Mouse (Mus musculus) urinary bladder, postnatal 25 days (tissue): ENCODE measurements at regions not wholly inside any gene's neighbourhood (a gene's known extent, or its start where the extent isn't known, plus 50 kb on each side); places are given as distances from the start of the nearest gene placed in this dataset.

Source experiments
- DNase-seq: peaks from one replicate; pipeline ENCODE4 v3.0.0; 2022; ENCODE audit warnings: low spot score

DNA sequence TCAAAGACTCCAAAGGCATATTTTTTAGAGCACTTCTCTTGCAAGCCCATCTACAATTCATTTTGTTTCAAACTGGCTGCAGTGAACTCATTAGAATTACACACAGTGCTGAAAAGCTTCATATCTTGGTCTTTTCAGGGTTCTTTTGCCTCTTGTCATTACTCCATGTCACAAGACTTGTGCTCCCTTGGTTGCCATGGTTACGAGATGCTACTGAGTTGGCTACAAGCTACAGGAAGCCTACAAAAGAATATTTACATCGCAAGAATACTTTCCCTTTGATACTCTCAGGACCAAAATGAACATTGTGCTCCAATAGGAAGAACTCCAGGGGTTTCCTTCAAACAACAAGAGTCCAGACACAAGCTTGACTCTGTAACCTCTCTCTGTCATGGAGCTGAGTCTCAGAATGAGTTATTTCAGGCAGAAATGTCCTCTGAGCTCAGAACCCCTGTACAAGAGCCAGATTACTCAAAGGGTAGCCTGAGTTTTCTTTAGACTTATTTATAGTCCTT is 545.2 kb upstream of the Adamts9 start:
- no peak for DNase-seq

DNA sequence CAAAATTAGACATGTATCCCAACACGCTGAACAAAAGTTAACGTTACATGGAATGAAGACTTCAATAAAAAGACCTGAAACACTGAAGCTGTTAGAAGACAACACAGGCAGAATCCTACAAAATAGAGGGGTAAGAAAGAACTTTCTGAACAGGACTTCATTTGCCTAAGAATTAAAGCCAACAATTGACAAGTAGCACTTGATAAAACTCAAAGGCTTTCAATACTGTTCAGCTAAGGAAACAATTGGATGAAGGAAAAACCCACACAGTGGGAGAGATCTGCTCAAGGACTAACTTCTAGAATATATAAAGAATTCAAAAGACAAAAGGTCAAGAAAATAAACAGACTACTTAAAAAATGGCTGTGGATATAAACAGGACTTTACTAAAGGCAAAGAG is 535.2 kb upstream of the Adamts9 start:
- DNase-seq, result no peak

DNA sequence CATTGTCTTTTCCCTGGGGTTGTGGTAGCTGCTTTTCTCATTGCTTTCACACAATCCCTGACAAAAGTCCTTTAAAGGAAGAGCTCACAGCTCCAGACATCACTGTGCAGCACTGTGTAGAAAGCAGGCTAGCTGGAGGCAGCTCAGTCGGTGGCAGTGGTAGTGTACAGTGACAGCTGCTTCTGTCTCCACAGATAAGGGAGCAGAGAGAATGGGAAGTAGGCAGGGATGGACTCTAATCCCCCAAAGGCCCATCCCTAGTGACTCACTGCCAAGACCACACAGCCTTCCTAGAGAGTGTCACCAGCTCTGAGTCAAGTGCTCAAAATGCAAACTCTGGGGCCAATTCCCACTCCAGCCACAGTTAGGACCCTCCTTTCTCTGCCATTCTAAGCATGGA is 531.7 kb upstream of the Adamts9 start:
- DNase-seq, result no peak

DNA sequence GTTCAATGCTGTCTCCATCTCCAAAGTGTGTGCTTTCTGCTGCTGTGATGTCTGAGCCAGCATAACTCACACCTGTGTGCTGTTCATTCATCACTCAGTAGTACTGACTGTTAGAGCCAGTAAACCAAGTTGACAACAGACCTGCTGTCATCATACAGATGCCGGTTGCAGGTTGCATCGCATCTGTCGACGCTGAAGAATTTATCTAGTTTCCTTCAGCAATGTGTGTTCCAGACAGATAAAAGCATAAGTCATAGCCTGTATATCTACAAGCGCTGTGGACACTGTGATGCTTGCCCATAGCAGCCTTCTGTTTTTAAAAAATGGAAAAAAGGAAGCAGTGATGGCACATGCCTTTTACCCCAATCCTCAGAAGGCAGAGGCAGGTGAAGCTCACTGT is 524.6 kb upstream of the Adamts9 start:
- no peak for DNase-seq

DNA sequence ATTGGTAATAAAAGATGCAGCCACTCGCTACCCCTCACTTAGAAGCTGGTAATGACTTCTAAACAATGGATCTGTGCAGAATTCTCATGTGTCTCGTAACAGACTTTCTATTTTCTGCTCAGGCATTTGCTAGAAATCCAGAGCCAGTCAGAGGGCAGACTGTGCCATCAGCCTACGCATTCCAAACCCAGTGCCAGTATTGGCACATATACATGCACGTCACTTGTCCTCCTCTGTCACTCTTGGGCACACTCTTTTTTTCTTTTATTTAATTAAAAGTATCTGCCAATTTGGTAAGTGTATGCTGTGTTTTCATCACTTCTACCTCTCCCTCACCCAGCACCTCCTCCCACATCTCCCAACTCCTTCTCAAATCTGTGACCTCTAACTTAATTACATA is 519.6 kb upstream of the Adamts9 start:
- no peak for DNase-seq

DNA sequence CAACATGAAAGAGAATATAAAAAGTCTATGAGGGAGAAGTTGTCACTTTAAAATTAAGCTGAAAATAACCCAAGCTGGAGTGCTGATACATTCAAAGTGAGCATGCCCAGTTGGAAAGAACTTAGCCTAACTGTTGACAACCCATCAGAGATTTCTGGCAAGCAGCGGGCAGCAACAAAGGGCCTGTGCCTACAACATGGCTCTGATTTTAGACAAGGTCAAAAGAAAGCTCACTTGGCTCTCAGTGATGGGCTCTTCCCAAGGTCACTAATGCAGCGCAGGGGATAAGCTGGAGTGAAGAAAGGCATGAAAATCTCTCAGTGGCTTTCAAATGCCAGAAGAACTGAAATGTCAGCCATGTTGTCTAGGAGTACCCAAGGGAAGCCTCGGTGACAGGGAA is 518.1 kb upstream of the Adamts9 start:
- no peak for DNase-seq

DNA sequence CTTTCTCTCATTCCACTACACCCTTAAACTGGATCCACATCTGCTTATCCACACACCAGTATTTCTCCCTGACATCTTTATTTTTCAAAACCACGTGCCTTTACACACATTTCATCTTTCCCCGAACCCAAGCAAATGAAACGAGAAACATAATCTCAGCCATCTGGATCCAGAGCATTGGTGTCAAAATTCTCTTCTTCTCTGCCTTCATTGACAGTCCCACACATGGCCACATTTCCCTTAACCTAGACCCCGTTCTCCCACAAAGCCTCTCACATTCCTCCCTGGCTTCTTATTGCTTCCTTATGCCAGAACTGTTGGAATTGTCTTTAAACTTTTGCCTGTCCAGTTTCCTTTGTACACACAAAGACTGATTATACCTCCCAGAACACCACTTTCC is 514.3 kb upstream of the Adamts9 start:
- no peak for DNase-seq

DNA sequence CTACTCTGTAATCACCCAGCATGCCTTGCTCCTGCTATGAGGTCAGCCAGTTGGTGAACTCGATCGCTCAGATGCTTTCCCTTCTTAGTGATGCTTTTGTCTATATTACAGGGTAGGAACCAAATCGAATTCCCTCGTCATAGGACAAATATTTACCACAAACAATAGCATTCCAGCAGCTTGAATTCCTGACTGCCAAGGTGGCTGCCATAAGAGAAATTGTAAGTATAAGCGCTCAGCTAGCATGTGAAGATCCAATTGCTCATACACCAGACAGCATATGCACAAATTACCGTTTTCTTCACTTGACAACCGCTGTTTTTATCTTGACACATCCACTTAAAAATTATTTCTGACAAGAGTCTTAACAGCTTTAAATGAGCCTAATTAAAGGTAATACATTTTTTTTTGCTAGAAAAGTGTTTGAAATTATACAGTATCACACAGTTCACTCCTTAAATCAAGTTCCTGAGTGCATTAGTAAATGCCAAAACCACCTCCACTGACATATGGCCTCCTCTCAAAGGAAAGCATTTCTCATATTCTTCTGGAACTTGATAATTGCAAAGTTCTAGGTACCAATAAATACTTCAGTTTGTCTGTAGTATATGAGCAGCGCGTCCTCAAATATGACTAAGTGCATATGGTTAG is 513.2 kb upstream of the Adamts9 start:
- DNase-seq, result no peak

DNA sequence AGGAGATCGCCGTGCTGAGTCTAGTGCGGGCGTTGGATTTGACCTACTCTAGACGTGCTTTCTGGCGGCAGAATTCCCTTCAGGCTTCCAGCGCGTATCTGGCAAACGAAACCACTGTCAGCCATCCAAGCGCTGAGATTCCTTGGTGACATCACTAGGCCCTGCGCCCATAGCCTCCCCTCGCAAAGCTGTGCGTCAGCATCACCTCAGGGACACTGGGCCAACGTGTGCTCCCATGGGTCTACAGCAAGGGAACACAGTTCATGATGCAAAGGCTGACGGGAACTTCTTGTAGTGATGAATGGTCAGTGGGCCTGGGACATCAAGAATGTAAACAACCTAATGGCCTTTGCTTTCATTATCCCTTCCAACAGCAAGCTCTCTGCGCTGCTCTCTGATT is 502.3 kb upstream of the Adamts9 start:
- peak; percentile 40 for DNase-seq

DNA sequence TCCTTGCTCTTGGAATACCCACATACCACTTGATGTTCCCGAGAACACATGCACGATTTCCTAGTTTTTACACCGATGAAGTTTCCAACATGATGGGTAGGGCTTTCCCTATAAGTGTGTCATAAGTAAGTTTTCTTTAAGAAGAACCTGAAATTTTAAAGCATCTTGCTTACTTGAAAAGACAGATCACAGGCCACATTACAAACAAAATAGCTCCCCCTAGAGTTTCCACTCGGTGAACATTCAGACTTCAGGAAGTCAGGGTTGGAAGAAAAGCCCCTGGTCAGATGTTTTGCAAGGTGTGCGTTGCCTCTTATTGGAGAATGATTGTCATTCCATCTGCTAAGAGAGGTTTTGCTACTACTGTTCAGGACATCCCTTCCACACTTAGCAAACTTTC is 501.8 kb upstream of the Adamts9 start:
- DNase-seq, result peak; percentile 4

DNA sequence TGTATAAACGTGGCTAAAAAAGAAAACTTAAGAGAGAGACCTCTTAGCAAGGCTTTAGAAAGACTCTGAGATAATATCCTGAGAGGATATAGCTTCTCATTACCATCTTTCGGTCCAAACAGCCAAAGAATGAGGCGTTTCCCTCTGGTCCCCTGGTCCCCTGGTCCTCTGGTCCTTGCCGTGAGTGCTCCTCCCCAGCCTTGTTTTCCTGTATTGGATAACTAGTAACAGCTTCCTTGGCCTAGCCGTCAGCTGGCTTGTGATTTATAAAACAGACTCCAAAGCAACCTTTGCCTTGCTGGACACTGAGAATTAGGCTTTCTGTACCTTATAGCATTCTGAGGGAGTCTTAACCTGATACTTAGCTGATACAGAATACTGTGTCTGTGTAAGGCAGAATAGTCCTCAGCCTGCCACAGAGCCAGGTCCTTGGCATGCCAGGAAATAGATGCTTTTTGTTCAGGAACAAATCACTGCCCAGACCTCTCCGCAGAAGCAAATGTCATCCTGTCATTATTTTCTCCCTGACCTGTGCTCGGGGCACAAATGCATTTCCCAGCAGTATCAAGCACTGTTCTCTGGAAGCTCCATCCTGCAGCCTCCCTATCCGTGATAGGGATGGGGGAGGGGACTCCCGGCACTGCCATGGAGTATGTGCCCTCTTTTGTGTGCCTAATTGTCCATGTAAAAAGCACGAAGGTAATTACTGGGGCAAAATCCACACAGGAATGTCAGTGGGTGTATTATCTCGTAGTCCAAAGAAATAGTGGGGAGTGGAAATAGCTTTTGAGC is 500.7 kb upstream of the Adamts9 start:
- no peak for DNase-seq

DNA sequence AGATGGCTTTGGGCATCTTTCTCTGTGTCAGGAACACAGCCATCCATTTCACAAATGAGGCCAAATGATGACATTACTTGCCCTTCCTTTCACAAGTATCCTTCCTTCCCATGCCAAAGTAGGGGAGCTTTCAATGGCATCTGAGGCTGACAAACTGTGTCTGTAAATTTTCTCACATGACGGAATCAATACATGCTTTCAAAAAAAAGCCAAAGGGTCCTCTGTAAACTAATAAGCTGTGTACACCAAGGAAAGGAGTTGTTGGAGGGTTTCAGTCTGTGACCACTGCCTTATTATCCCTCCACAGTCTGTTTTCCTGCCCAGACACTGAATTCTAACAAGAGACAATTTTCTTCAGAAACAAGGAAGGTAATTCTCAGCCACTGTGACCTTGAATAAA is 490.2 kb upstream of the Adamts9 start:
- no peak for DNase-seq

DNA sequence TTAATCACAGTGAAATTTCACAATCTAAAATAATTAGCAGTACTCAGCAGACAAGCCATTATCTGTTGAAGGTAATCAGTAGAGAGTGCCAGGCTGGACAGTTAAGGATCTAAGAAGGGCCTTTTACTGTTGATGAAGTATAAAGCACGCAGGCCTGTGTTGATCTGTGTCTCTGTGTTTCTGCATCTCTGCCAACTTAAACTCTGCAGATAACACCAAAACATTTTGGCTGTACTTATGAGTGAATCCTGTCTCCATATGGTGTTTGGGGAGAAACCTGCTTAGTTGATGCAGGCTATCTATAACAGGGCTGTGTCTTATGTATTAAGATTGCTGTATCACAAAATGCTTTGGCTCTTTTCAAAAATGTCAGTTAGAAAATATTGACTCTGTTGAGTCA is 482.8 kb upstream of the Adamts9 start:
- no peak for DNase-seq

DNA sequence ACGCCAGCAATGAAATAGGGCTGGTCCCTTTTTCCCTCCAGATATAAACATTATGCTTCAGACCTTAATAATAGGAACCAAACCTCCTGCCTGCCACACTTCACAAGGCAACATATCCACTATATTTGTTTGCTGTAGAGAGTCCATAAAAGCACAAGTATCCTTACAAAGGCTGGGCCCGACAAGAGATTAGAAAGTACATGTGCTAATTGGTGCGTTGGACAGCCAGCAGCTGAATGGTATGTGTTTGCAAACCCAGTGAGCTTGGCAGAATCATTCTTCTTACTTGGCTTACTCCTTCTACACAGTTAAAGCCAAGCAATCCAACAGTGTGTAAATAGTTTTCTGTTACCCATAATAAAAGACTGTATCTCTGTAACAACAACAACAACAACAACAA is 479.6 kb upstream of the Adamts9 start:
- DNase-seq, result no peak

DNA sequence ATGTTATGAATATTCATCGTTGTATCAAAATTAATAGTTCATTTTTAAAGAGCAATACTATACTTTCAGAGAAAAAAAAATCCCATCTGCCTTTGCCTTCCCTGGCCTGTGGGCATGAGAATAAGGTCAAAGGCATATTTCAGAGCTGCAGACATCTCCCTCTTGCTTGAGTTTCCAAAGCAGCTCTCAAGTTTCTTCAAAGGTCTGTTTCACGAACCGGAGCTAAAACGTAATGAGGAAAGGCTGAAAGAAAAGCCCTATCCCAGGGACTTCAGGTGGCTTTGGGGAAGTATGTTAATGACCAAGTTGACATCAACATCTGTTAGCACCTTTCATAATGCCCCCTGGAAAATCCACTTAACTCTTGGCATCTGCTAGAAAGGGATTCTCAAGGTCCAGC is 479.0 kb upstream of the Adamts9 start:
- DNase-seq, result no peak

DNA sequence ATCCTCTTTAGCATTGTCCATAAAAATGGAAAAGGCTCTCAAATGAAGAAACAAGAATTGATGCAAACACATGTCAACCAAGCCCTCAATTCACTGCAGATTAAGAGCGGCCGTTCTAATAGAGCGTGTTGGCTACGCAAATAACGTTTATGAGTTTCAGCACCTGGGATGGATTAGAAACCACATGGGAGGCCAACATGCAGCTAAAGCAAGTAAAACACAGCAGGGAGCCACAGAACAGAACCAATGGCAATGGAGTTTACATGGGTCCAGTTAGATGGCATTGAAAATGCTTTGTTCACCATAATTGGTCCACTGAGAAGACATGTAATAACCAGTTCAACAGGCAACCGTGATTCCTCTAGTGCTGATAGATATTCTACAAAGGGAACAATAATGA is 474.3 kb upstream of the Adamts9 start:
- no peak for DNase-seq

DNA sequence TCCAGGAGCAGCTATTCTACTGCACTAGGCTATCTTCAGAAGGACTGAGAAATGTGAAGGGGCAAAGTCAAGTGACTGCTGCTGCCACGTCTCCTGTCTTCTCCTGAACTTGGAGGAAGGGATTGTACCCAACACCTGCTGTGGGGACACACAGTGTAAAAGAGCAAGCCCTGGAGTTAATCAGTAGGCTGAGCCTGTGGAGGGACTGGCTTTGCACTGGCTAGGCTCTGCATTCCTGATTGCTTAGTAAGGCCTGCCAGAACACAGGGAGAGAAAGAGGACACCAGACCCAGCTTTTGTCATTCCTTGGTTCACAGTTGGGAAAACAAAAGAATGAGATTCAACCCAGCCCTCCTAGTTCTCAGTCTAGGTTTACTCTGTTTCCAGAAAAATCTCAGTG is 472.7 kb upstream of the Adamts9 start:
- DNase-seq, result no peak

DNA sequence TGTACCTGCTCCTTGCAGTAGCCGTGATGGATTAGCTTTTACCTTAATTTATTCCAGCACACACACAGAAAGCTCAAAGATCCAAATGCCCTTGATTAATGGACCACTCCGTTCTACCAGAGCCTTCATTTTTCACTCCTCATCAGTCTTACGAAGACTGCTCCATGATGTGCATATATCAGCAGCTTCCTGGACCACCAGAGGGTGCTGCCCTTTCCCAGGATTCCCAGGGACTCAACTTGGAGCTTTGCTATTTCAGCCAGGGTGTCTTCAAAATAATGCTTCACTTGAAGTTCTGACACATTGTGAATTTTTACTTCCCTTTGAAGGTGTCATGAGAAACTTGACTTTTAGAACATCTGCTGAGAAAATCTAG is 467.8 kb upstream of the Adamts9 start:
- DNase-seq, result no peak

DNA sequence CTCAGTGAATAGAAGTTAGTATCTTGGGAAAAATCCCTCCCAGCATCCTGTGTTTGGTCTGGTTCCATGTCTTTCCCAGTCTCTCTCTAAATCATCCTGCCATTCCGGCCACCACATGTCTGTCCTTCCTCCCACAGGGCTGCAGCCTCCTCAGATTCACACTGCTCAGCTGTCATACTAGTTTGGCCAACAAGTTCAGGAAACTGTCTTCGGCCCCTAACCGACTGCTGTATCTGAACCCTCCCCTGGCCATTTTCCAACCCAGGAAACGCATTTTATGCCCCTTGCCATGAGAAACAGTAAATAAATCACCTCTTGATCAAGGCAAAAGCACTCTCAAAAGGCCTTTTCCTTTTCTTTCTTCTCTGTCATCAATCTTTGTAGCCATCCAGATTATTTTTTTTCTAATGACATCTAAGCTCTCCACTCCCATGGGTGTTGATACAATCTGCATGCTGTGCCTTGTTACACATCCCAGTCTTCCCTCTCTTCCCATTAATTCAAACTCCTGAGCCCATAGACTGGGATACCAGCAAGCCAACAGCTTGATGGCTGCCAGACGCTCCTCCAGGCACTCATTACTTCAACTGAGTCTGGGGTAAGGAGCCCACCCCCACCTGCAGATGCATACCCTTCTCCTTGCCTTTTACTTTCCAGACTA is 467.3 kb upstream of the Adamts9 start:
- no peak for DNase-seq

DNA sequence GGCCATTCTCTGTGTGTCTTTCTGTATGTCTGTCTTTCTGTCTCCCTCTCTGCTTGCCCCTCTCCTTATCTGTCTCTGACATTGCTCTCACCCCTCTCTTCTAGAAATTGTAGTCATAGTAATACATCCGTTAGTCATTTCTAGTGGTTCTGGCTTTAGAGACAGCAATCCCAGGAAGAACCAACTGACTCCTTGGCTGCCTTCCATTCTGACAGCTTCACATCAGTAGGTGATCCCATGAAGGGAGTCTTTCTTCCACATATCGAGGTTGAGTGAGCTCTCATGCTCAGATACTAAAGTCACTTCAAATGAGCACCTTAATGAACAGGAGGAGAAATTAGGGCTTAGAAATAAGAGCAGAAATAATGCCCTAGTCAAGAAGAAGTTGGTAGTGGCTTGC is 455.3 kb upstream of the Adamts9 start:
- no peak for DNase-seq

DNA sequence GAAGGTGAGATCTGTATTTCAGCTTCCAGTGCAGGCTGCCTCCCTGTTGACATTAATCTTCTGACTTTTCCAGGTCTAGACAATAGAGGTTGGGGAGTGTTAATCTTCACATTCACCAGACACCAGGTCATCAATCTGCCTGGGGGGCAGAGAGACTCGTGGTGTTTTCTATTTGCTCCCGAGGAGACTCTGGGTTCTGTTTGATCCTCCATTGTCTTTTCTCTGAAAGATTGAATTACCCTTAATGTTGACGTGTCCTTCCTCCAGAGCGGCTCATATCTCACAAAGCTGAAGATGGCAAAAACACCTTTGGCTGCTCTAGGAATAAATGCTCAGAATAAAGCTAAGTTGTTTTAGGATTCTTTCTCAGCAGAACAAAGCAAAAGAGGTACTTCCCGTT is 453.8 kb upstream of the Adamts9 start:
- DNase-seq, result no peak

DNA sequence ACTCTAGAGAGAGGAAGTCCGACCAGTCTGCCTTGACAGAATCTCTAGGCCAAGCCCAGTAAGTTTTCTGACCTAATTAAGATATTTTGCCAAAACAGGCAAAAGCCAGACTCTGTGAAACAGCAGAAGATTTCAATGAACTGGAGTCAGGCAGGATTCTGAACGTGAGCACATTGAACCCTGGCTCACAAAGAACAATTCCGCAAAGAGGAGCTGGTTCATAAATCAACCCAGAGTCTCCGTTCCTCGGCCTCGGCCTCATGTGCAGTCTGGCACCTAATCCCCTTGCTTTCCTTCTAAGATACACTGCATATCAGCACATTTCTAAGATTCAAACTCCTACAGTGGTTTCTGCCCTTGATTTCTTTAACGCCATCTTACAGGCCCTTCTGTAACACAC is 452.7 kb upstream of the Adamts9 start:
- DNase-seq, result no peak

DNA sequence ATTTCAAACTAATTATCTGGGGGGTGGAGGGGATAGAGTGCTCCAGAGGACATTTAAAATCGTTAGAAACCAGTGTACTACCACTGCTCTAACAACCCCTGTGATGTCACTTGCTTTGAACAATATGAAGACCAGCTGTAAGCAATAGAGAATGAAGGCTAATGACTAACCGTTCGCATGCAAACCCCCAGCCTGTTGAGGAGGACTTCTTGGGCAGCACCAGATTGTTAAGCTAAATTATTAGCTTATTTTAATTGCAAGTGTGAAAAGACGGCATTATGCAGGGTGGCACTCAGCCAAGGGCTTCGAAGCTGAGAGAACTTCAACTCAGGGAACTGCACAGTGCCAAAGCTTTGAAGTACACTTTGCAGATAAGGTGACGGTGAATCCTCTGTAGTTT is 452.0 kb upstream of the Adamts9 start:
- peak; percentile 5 for DNase-seq
